Mouse (Mus musculus): Measurements from ENCODE around the gene Myo18b.

DNA sequence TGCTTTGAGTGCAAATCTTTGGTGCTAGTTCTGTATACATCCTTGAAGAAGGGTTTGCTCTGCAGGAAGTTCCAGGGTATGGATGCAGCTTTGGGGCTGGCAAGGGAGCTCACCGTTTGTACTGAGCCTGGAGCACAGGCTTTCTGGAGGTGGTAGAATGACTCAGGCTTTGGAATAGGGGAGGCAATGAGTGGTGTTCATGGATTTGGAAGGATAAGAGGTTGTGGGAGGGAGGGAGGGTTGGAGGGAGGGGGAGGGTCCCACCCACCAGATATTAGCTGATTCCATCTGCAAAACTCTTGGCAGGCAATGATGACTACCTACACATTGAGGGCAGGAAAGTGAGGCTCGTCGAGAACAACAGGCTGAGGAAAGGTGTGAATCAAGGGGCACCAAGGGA, 195.4 kb downstream of the Myo18b start:
- no peak for TF ChIP-seq POLR2A (IDR thresholded peaks at IDR 0.05; ENCODE audit: low read depth, low read length)
- no peak for TF ChIP-seq CTCF (IDR thresholded peaks at IDR 0.05; ENCODE audit: extremely low read depth, insufficient read depth, insufficient read length, insufficient replicate concordance)

All from spleen, adult 2 months (tissue).